Mouse (Mus musculus) C2C12 (cell line): ENCODE data around the gene Kndc1.
A peak's percentile ranks its signal among the peaks of the same experiment; 100 is the strongest.

Experiments used
- CEBPB ChIP-seq: IDR thresholded peaks from one replicate; pipeline ENCODE4 v1.6.1; 2011; ENCODE audit warnings: low read depth, mild to moderate bottlenecking, control low read depth, moderate library complexity
- CTCF ChIP-seq: IDR thresholded peaks from one replicate; pipeline ENCODE4 v1.5.1; 2011; ENCODE audit not compliant: control insufficient read depth, insufficient read depth, insufficient read length
- FOSL1 ChIP-seq: IDR thresholded peaks from one replicate; pipeline ENCODE4 v1.8.0; 2011; ENCODE audit warnings: mild to moderate bottlenecking, low read length; ENCODE audit not compliant: poor library complexity, insufficient read depth, severe bottlenecking
- MAX ChIP-seq: IDR thresholded peaks from one replicate; pipeline ENCODE4 v1.6.1; 2011; ENCODE audit warnings: mild to moderate bottlenecking, control low read depth
- MYOD1 ChIP-seq: IDR thresholded peaks from one replicate; pipeline ENCODE4 v1.6.1; 2011; ENCODE audit warnings: low read depth; ENCODE audit not compliant: control insufficient read depth, insufficient read length
- MYOG ChIP-seq: IDR thresholded peaks from one replicate; pipeline ENCODE4 v1.6.1; 2011; ENCODE audit not compliant: control insufficient read depth, insufficient read length; ENCODE audit errors: extremely low read depth
- USF1 ChIP-seq: IDR thresholded peaks from one replicate; pipeline ENCODE4 v1.6.1; 2011; ENCODE audit warnings: low read depth, mild to moderate bottlenecking, control low read depth, moderate library complexity

- TF ChIP-seq MAX, result no peak
- no peak for TF ChIP-seq CTCF
- no peak for TF ChIP-seq USF1
- peak; percentile 45 for TF ChIP-seq MYOD1
- TF ChIP-seq MYOG, result no peak
- TF ChIP-seq FOSL1, result no peak
- no peak for TF ChIP-seq CEBPB
These were observed 78.4 kb downstream of the Kndc1 start for GRCm38 (mm10) chr7:139972923-139973331.
